Mouse (Mus musculus) bone marrow macrophage, adult 2 months (primary cell): ENCODE results near the gene Fkbp15.

Source experiments
- CTCF ChIP-seq: IDR thresholded peaks from 2 replicates; pipeline ENCODE4 v1.5.1; 2012; ENCODE audit warnings: low read depth, mild to moderate bottlenecking, low read length, moderate library complexity
- POLR2A ChIP-seq: IDR thresholded peaks from 2 replicates; pipeline ENCODE4 v1.6.1; 2012; ENCODE audit warnings: mild to moderate bottlenecking, low read depth, low read length, borderline replicate concordance

- TF ChIP-seq POLR2A: no peak
- no peak for TF ChIP-seq CTCF
Measured at GRCm38 (mm10) chr4:62357631-62358148, 2.7 kb downstream of the Fkbp15 start.
